ENCODE assay signal across 10 mouse cellular contexts in the genomic region with DNA sequence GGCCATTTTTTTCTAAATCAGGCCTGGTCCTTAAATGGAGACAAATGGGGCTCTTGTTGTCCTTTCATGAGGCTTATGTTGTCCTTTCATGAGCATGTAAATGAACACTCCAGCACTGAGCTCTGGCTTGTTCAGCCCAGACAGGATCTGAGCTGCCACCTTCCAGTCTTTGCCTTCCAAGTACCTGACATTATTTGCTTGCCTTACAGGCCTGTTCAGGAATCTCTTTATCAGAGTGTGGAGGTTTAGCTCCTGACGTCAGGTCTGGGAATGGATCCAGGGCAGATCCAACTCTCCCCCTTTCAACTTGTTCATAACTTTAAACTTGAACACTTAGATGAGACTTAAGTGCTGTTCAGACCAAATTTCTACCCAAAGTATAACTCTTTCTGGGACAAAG. TPM values are rescaled to one million over a fixed set of nuclear protein-coding genes. Genes with fewer than 3 reads are reported as not detected.
DNase-seq lines count a peak whose midpoint lies in the region; ATAC-seq and TF ChIP-seq lines count a peak whose summit lies in the region.
"Had no signal": no experiment of that assay in that cellular context is flagged by ENCODE, and none has a peak within 500 bp of the region (broad histone marks: within the 10 kb centered on the region; RNA-seq: fewer than 3 reads in every experiment).

No protein-coding gene starts in this region.

- TF ChIP-seq CTCF in heart, postnatal 0 days (IDR thresholded peaks at IDR 0.05; ENCODE audit: low read depth), result no peak

- no peak overlapping the region for H3K4me2 ChIP-seq in heart, postnatal 0 days (ENCODE audit: low read depth, low read length)
- H3K4me2 ChIP-seq: neural tube, embryonic 12.5 days had no signal

- H3K4me3 ChIP-seq in heart, postnatal 0 days (ENCODE audit: low read depth, low read length), result no peak overlapping the region
- H3K4me3 ChIP-seq: forebrain, embryonic 10.5 days; neural tube, embryonic 12.5 days had no signal

- no peaks in the 10 kb centered on the region for H3K27me3 ChIP-seq in heart, postnatal 0 days (ENCODE audit: control insufficient read depth, insufficient read depth, low read length)
- H3K27me3 ChIP-seq: neural tube, embryonic 12.5 days had no signal

- no peak; the same call in 1 of the 2 replicates for TF ChIP-seq EP300 in heart, postnatal 0 days (IDR thresholded peaks at IDR 0.05; ENCODE audit: low read depth)

- WGBS in heart, postnatal 0 days, result 8% methylated on average over 1 of the region's 1 CpGs

- intact Hi-C loops in gastrocnemius, postnatal 36 days (cut with DNase I), result no loop called here

- no peaks in the 10 kb centered on the region for H3K36me3 ChIP-seq in heart, postnatal 0 days (replicated peaks; ENCODE audit: control insufficient read depth, insufficient read depth, low read length)
- H3K36me3 ChIP-seq: forebrain, embryonic 10.5 days; neural tube, embryonic 12.5 days had no signal

- peak; percentile 95 for ATAC-seq in heart, postnatal 0 days (ENCODE audit: insufficient read depth, low read depth)

- peak overlapping the region; percentile 90 for H3K27ac ChIP-seq in heart, postnatal 0 days (ENCODE audit: low read depth)
- H3K27ac ChIP-seq: forebrain, embryonic 10.5 days; neural tube, embryonic 12.5 days had no signal

- no peak overlapping the region for H3K9ac ChIP-seq in heart, postnatal 0 days (replicated peaks; ENCODE audit: low read depth, low read length)
- H3K9ac ChIP-seq: neural tube, embryonic 12.5 days had no signal

- H3K9me3 ChIP-seq in heart, postnatal 0 days (replicated peaks; ENCODE audit: control insufficient read depth, low read length), result no peaks in the 10 kb centered on the region
- H3K9me3 ChIP-seq: forebrain, embryonic 10.5 days; neural tube, embryonic 12.5 days had no signal

- DNase-seq in adrenal gland, adult (ENCODE audit: inconsistent age in 2 of 2, low spot score in 1 of 2), result peak; percentile 84 to 90
- DNase-seq in adrenal gland, postnatal 4 days (ENCODE audit: low spot score in 2 of 2), result no peak
- DNase-seq in adrenal gland, adult 2 months, result peak; percentile 79
- peak; percentile 81 for DNase-seq in heart, postnatal 0 days (ENCODE audit: low spot score)
- peak; percentile 84 to 86 for DNase-seq in lung, adult 18-20 months
- no peak for DNase-seq in frontal cortex, postnatal 36 days (ENCODE audit: low spot score in 2 of 2)
- no peak for DNase-seq in gastrocnemius, postnatal 36 days
- DNase-seq in spleen, postnatal 4 days (ENCODE audit: low spot score in 2 of 2), result no peak

- 0 out of 2 replicates have a peak, but pooled peaks cover 3% of the 10 kb centered on the region for H3K4me1 ChIP-seq in heart, postnatal 0 days (ENCODE audit: control insufficient read depth, insufficient read depth)

RNA-seq across cellular contexts. Expression of gene Eif2b5, which starts 21.8 kb away (rescaled TPM):
- total RNA-seq in adrenal gland, postnatal 4 days (2021), result 10 to 100 TPM; 58.9 to 63.3 TPM
- total RNA-seq in adrenal gland, adult 2 months (2021), result 10 to 100 TPM; 50.2 to 67.1 TPM
- polyA plus RNA-seq in adrenal gland, adult 2 months (2012; rRNA removed), result 18.4 and 20.7 TPM in 2 replicates
- 67.6 and 86.3 TPM in 2 replicates for total RNA-seq in heart, postnatal 0 days (2014; rRNA removed; ENCODE audit: low replicate concordance)
- polyA plus RNA-seq in heart, postnatal 0 days (2015; fragmentation: Nextera tagmentation; extraction: Ambion mirVana), result 60.0 and 60.2 TPM in 2 replicates
- 10 to 100 TPM; 44.2 to 56.1 TPM for total RNA-seq in gastrocnemius, postnatal 36 days (2021)

RNA-seq across cellular contexts. Expression of gene Dvl3, which starts 39.9 kb away (rescaled TPM):
- total RNA-seq in adrenal gland, postnatal 4 days (2021), result 10 to 100 TPM; 55.7 to 59.5 TPM
- 10 to 100 TPM; 32.3 to 45.5 TPM for total RNA-seq in adrenal gland, adult 2 months (2021)
- polyA plus RNA-seq in adrenal gland, adult 2 months (2012; rRNA removed), result 43.7 and 52.2 TPM in 2 replicates
- total RNA-seq in heart, postnatal 0 days (2014; rRNA removed; ENCODE audit: low replicate concordance), result 30.1 and 36.9 TPM in 2 replicates
- polyA plus RNA-seq in heart, postnatal 0 days (2015; fragmentation: Nextera tagmentation; extraction: Ambion mirVana), result 10.0 and 11.4 TPM in 2 replicates
- total RNA-seq in gastrocnemius, postnatal 36 days (2021), result 10 to 100 TPM; 27.8 to 28.8 TPM

RNA-seq across cellular contexts. Expression of gene Abcc5, which starts 50.7 kb away (rescaled TPM):
- 10 to 100 TPM; 73.7 to 75.5 TPM for total RNA-seq in adrenal gland, postnatal 4 days (2021)
- total RNA-seq in adrenal gland, adult 2 months (2021), result 10 to 100 TPM; 62.3 to 66.4 TPM
- 51.2 and 52.3 TPM in 2 replicates for polyA plus RNA-seq in adrenal gland, adult 2 months (2012; rRNA removed)
- total RNA-seq in heart, postnatal 0 days (2014; rRNA removed; ENCODE audit: low replicate concordance), result 60.7 and 64.3 TPM in 2 replicates
- 26.0 and 29.9 TPM in 2 replicates for polyA plus RNA-seq in heart, postnatal 0 days (2015; fragmentation: Nextera tagmentation; extraction: Ambion mirVana)
- total RNA-seq in gastrocnemius, postnatal 36 days (2021), result 10 to 100 TPM; 60.7 to 61.2 TPM

RNA-seq across cellular contexts. Expression of gene Ap2m1, which starts 58.4 kb away (rescaled TPM):
- 100 to 1,000 TPM; 336 to 352 TPM for total RNA-seq in adrenal gland, postnatal 4 days (2021)
- 100 to 1,000 TPM; 276 to 366 TPM for total RNA-seq in adrenal gland, adult 2 months (2021)
- polyA plus RNA-seq in adrenal gland, adult 2 months (2012; rRNA removed), result 282 and 345 TPM in 2 replicates
- total RNA-seq in heart, postnatal 0 days (2014; rRNA removed; ENCODE audit: low replicate concordance), result 327 and 429 TPM in 2 replicates
- 363 and 375 TPM in 2 replicates for polyA plus RNA-seq in heart, postnatal 0 days (2015; fragmentation: Nextera tagmentation; extraction: Ambion mirVana)
- 100 to 1,000 TPM; 133 to 135 TPM for total RNA-seq in gastrocnemius, postnatal 36 days (2021)

Comparison
In these comparisons a context has a peak if more than half of its experiments do, and no peak if none do; other contexts are left out.
1. DNase-seq: peak in adrenal gland, adult (2 of 2), adrenal gland, adult 2 months (single experiment), heart, postnatal 0 days (single experiment) and lung, adult 18-20 months (2 of 2); none in adrenal gland, postnatal 4 days (0 of 2), frontal cortex, postnatal 36 days (0 of 2), gastrocnemius, postnatal 36 days (0 of 2) and spleen, postnatal 4 days (0 of 2).